Mouse (Mus musculus) central nervous system, embryonic 11.5 days (tissue): ENCODE data around the gene Olfr464. TPM values are rescaled to one million over a fixed set of nuclear protein-coding genes. Genes with fewer than 3 reads are reported as not detected.

ENCODE experiments used
- polyA plus RNA-seq: library from polyadenylated mRNA; depleted of rRNA; stranded (reverse); fragments of >200 nt; gene quantifications from 2 replicates; pipeline ENCODE4 v1.2.3, GENCODE M21; 2012; rRNA removed

Olfr464 gene
- 0.02 TPM in 1 of 2 replicates, not detected in the other for polyA plus RNA-seq

GRCm38 (mm10) chr11:87920966-87921365, at the start of gene Olfr464:
Gene Olfr464, minus strand, starts transcription at chr11:87920967.

GRCm38 (mm10) chr11:87897287-87897686, 23.5 kb downstream of the Olfr464 start, which contains the start of gene Olfr463:
Gene Olfr463, minus strand, starts transcription at chr11:87897387.

GRCm38 (mm10) chr11:87892168-87892567, 28.6 kb downstream of the Olfr464 start, which contains the start of gene Olfr462:
Gene Olfr462, minus strand, starts transcription at chr11:87892268.

GRCm38 (mm10) chr11:87875436-87875835, 45.3 kb downstream of the Olfr464 start, which contains the start of gene Epx:
Gene Epx, minus strand, starts transcription at chr11:87875536.

Other genes starting within 250 kb of the Olfr464 start
- 113 and 163 TPM in 2 replicates for gene Supt4a, start 183.4 kb downstream of the Olfr464 start, polyA plus RNA-seq
- gene Tspoap1, start 160.4 kb downstream of the Olfr464 start, polyA plus RNA-seq: 27.5 and 56.0 TPM in 2 replicates
- 4.9 and 5.0 TPM in 2 replicates for gene Mpo, start 127.4 kb downstream of the Olfr464 start, polyA plus RNA-seq
- 0.26 and 0.28 TPM in 2 replicates for gene Lpo, start 92.7 kb downstream of the Olfr464 start, polyA plus RNA-seq
- 24.2 and 24.6 TPM in 2 replicates for gene Mks1, start 67.8 kb downstream of the Olfr464 start, polyA plus RNA-seq
- 0.35 and 0.50 TPM in 2 replicates for gene Epx, start 45.4 kb downstream of the Olfr464 start, polyA plus RNA-seq
- not detected in 2 replicates for gene Olfr462, start 28.7 kb downstream of the Olfr464 start, polyA plus RNA-seq
- not detected in 2 replicates for gene Olfr463, start 23.6 kb downstream of the Olfr464 start, polyA plus RNA-seq
- 143 and 238 TPM in 2 replicates for gene Dynll2, start 66.6 kb upstream of the Olfr464 start, polyA plus RNA-seq
- gene Srsf1, start 126.4 kb upstream of the Olfr464 start, polyA plus RNA-seq: 701 and 860 TPM in 2 replicates
- 34.1 and 59.4 TPM in 2 replicates for gene Vezf1, start 147.3 kb upstream of the Olfr464 start, polyA plus RNA-seq
- 37.6 and 46.6 TPM in 2 replicates for gene Cuedc1, start 177.1 kb upstream of the Olfr464 start, polyA plus RNA-seq